Mouse (Mus musculus) spleen, adult 2 months (tissue): ENCODE results near the gene Calcoco1.

Experiments used
- CTCF ChIP-seq: fragments of 200-500 bp; IDR thresholded peaks from 2 replicates; pipeline ENCODE4 v1.5.1; 2011; ENCODE audit warnings: mild to moderate bottlenecking, inconsistent platforms; ENCODE audit not compliant: insufficient read depth, insufficient read length, insufficient replicate concordance; ENCODE audit errors: extremely low read depth
- POLR2A ChIP-seq: fragments of 200-500 bp; IDR thresholded peaks from 2 replicates; pipeline ENCODE4 v1.6.1; 2011; ENCODE audit warnings: low read depth, low read length, inconsistent platforms

- TF ChIP-seq CTCF = no peak
- TF ChIP-seq POLR2A = no peak
Observed at GRCm38 (mm10) chr15:102738434-102738833, 16.5 kb upstream of the Calcoco1 start.
